Mouse (Mus musculus): ENCODE measurements around the gene Siah3. TPM values are rescaled to one million over a fixed set of nuclear protein-coding genes. Genes with fewer than 3 reads are reported as not detected.

Siah3 gene
- polyA plus RNA-seq, 1 experiment = 0.02 TPM

DNA sequence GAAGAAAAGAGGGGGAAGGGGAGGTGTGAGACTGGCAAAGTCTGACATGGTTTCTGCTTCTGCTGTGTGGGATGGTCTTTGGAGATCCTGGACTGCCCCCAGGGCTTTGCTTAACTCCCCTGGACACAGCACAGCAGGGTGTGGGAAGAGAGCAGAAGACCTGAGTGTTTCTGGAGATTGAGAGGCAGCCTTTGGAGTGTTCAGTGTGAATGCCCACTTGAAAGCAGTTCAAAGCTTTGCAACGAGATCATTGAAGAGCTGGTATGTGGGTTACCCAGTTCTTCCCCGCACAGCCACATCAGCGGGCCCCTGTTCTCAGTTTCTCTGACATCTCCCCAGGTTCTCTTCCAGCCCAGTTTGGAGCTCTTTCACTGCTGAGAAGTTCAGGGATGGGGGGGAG lies 4.7 kb downstream of the Siah3 start:
- DNase-seq (ENCODE audit: low read depth, low spot score) = no peak
- WGBS = 65% methylated on average over 3 of the region's 3 CpGs

DNA sequence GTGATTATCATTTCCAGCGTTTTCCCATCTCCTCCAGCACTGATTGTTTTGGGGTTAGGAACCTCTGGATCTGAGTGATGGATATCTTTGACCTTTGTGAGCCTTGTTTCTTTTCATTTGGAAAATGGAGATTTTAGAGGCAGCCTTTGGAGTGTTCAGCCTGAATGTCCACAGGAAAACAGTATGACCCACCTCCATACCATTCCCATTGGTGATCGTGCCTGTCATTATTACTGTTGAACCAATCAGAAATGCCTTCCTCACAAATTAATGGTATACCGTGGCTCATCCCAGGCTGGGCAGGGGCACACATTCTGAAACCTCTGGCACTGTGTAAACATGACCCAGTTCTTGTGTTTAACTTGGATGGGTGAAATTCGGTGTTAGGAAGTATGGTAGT lies 6.0 kb downstream of the Siah3 start:
- 87% methylated on average over 4 of the region's 4 CpGs for whole genome bisulfite sequencing
- DNase-seq (ENCODE audit: low read depth, low spot score) = no peak

GRCm38 (mm10) chr14:75463171-75463570 lies 7.4 kb downstream of the Siah3 start:
- WGBS = 77% methylated on average over 4 of the region's 4 CpGs
- DNase-seq (ENCODE audit: low read depth, low spot score) = no peak

- DNase-seq (ENCODE audit: low read depth, low spot score) = no peak
- 78% methylated on average over 4 of the region's 4 CpGs for WGBS
These were observed 13.2 kb downstream of the Siah3 start for GRCm38 (mm10) chr14:75468941-75469340.

DNA sequence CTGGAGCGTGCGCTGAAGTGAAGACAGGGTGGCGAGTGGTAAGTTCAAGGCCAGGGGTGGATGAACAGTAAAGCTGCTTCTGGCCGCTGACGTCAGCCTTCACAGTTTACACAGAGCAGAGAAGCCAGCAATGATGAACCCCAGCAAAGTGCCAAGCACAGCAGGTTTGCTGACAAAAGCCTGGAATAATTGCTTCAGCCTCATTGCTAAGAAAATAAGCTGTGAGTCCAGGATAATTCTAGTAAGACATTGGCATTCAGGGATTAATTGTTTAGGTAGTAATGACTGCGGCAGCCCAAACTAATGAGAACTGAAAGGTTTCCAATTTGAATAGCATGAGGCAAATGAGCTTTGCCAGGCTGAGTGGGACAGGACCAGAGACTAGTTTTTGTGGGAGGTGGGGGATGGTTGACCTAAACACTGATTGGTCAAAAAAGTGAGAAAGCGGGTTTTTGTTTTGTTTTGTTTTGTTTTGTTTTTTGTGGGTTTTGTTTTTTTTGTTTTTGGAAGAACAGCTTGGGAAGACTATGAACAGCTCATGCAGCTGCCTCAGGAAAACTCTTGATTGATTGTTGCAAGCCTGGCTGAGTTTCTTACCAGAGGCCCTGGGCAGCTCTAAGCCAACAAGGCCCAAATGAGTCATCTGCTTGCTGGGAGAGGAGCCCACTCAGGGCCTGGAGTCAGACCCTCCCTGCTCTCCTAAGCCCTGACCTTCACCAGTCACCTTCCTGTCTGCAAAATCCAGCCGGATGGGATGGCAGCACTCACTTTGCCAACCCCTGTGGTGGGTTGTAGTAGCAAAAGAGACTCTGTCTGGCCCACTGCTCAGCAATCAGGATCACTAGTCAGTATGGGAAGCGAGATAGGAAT lies 17.5 kb downstream of the Siah3 start:
- DNase-seq (ENCODE audit: low read depth, low spot score) = no peak
- WGBS = 57% methylated on average over 9 of the region's 9 CpGs

GRCm38 (mm10) chr14:75475887-75476286 lies 20.1 kb downstream of the Siah3 start:
- 82% methylated on average over 2 of the region's 2 CpGs for WGBS

GRCm38 (mm10) chr14:75482231-75483175 lies 26.7 kb downstream of the Siah3 start:
- DNase-seq (ENCODE audit: low read depth, low spot score) = no peak
- WGBS = 77% methylated on average over 15 of the region's 15 CpGs

More at GRCm38 (mm10) chr14:75475887-75476286, 20.1 kb downstream of the Siah3 start:
- no peak for DNase-seq (ENCODE audit: low read depth, low spot score)

GRCm38 (mm10) chr14:75483176-75483546 lies 27.4 kb downstream of the Siah3 start:
- no peak for DNase-seq (ENCODE audit: low read depth, low spot score)
- 81% methylated on average over 6 of the region's 6 CpGs for WGBS

DNA sequence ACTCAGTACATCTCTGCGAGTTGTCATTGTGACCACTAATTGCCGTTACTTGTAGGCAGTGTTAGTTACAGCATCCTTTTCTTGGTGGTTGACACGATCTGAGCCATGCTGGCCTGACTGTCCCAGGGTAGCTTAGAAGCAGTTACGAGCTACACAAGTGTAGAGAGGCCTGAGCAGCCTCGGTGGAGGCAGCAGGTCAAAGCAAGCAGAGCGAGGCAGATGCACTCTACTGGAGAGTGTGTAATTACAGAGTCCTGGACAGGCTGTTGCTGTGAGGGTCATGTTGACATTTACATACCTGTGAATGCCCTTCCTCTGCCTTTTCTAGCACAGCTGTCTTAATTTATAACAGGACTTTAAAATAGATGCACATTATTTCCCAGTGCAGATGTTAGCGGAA lies 32.1 kb downstream of the Siah3 start:
- WGBS = 58% methylated on average over 7 of the region's 7 CpGs
- no peak for DNase-seq (ENCODE audit: low read depth, low spot score)

GRCm38 (mm10) chr14:75493555-75494194 lies 37.9 kb downstream of the Siah3 start:
- WGBS = 84% methylated on average over 14 of the region's 14 CpGs
- no peak for DNase-seq (ENCODE audit: low read depth, low spot score)

GRCm38 (mm10) chr14:75494926-75495325 lies 39.1 kb downstream of the Siah3 start:
- WGBS = 47% methylated on average over 6 of the region's 6 CpGs
- no peak for DNase-seq (ENCODE audit: low read depth, low spot score)

- WGBS = 60% methylated on average over 3 of the region's 3 CpGs
- DNase-seq (ENCODE audit: low read depth, low spot score) = no peak
These were observed 45.8 kb downstream of the Siah3 start for GRCm38 (mm10) chr14:75501501-75501990.

GRCm38 (mm10) chr14:75502446-75502845 lies 46.7 kb downstream of the Siah3 start:
- no peak for DNase-seq (ENCODE audit: low read depth, low spot score)
- WGBS = 59% methylated on average over 8 of the region's 8 CpGs

- WGBS = 54% methylated on average over 2 of the region's 2 CpGs
- DNase-seq (ENCODE audit: low read depth, low spot score) = no peak
These were observed 48.5 kb downstream of the Siah3 start for GRCm38 (mm10) chr14:75504255-75504654.

GRCm38 (mm10) chr14:75505126-75505840 lies 49.5 kb downstream of the Siah3 start:
- WGBS = 43% methylated on average over 8 of the region's 8 CpGs
- DNase-seq (ENCODE audit: low read depth, low spot score) = no peak

- no peak for DNase-seq (ENCODE audit: low read depth, low spot score)
- 64% methylated on average over 3 of the region's 3 CpGs for WGBS
These were observed 50.5 kb downstream of the Siah3 start for GRCm38 (mm10) chr14:75506246-75506645.

DNA sequence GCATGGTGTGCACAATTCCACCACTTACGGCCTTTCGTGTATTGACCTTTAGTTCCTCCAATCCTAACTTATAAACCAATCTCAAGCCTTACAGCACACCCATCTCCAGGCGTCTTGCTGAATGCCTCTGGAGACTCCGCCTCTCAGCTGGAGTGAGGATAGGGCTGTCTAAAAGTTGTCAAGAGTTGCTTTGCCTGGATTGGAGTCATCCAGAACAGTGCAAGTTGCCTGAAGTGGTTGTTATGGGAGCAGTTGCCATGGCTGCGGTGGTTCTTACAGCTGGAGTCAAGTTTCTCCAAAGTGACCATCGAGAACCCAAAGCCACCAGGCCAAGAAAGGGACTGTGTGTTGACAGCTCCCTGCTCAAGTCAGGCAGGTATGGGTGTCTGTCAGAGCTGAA lies 54.3 kb downstream of the Siah3 start:
- no peak for DNase-seq (ENCODE audit: low read depth, low spot score)
- 68% methylated on average over 6 of the region's 6 CpGs for WGBS

DNA sequence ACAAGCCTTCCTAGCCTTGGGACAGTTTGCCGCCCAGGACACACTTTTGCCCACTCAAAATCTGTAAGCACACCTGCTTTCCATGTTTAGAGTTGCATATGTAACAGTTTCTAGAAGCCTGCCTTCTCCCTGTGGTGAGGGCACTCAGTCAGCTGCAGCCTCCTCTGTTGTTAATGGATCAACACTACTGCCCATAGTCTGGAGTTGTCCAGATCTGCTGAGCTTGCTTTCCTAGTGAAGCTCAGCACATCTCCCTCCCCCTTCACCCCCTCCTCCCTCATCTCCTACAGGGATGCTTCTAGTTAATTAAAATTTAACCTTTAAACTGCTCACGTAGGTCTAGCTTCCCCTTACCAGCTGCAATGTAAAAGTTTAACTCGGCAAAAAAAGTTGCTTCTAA lies 57.2 kb downstream of the Siah3 start:
- 46% methylated on average over 3 of the region's 3 CpGs for WGBS
- DNase-seq (ENCODE audit: low read depth, low spot score) = no peak

- WGBS = 69% methylated on average over 3 of the region's 3 CpGs
- no peak for DNase-seq (ENCODE audit: low read depth, low spot score)
These were observed 60.4 kb downstream of the Siah3 start for GRCm38 (mm10) chr14:75516161-75516560.
